Mouse (Mus musculus) stomach, postnatal 0 days (tissue): ENCODE results near the gene Cttnbp2. TPM values are rescaled to one million over a fixed set of nuclear protein-coding genes. Genes with fewer than 3 reads are reported as not detected.
"Not testable (repeated sequence)": the region's sequence is repeated elsewhere in the genome, so short reads cannot be mapped to it uniquely, and the experiment has no call there.

Source experiments
- ATAC-seq: fragments of 200-750 bp; cut with Nextera tagmentation; 2 replicates; pipeline ENCODE4 v1.8.0; 2017; ENCODE audit not compliant: low FRiP score, low TSS enrichment
- DNase-seq: peaks from one replicate; pipeline ENCODE4 v3.0.0-alpha.2; 2016; ENCODE audit warnings: low spot score
- H3K27ac ChIP-seq: fragments of 300-500 bp; sonication (generic); replicated peaks from 2 replicates; pipeline ENCODE4 v1.5.1; 2014; ENCODE audit warnings: mild to moderate bottlenecking, control low read depth
- H3K27me3 ChIP-seq: fragments of 300-500 bp; sonication (generic); 2 replicates; pipeline ENCODE4 v1.6.1; 2014; ENCODE audit warnings: low read length; ENCODE audit not compliant: control insufficient read depth, insufficient read depth
- H3K36me3 ChIP-seq: fragments of 300-500 bp; sonication (generic); 2 replicates; pipeline ENCODE4 v1.6.1; 2014; ENCODE audit warnings: low read length, mixed read lengths; ENCODE audit not compliant: control insufficient read depth, insufficient read depth
- H3K4me1 ChIP-seq: fragments of 300-500 bp; sonication (generic); replicated peaks from 2 replicates; pipeline ENCODE4 v1.6.1; 2014; ENCODE audit warnings: antibody characterized with exemption; ENCODE audit not compliant: control insufficient read depth, insufficient read depth
- H3K4me2 ChIP-seq: fragments of 300-500 bp; sonication (generic); replicated peaks from 2 replicates; pipeline ENCODE4 v1.6.1; 2014; ENCODE audit warnings: low read depth, mild to moderate bottlenecking, control low read depth, moderate library complexity
- H3K4me3 ChIP-seq: fragments of 300-500 bp; sonication (generic); 2 replicates; pipeline ENCODE4 v1.5.1; 2014; ENCODE audit warnings: low read depth, low read length, control low read depth
- H3K9ac ChIP-seq: fragments of 300-500 bp; sonication (generic); 2 replicates; pipeline ENCODE4 v1.6.1; 2014; ENCODE audit warnings: mild to moderate bottlenecking, low read length, control low read depth, mixed read lengths
- H3K9me3 ChIP-seq: fragments of 300-500 bp; sonication (generic); 2 replicates; pipeline ENCODE4 v1.6.1; 2016; ENCODE audit warnings: low read length; ENCODE audit not compliant: control insufficient read depth
- CTCF ChIP-seq: IDR thresholded peaks from 2 replicates; pipeline ENCODE4 v1.5.1; 2016; ENCODE audit warnings: antibody characterized with exemption, low read depth, mild to moderate bottlenecking, moderate library complexity
- EP300 ChIP-seq: optimal IDR thresholded peaks from 2 replicates; pipeline ENCODE3; 2016; ENCODE audit warnings: antibody characterized with exemption
- WGBS: fragments of 180-500 bp; shearing (Covaris S2); extraction: QIAGEN DNeasy Blood & Tissue Kit; methylation state at CpG from one replicate; pipeline ENCODE4 v1.1.7; 2014; 5-methylcytosine and 5-hydroxymethylcytosine counted together
- polyA plus RNA-seq: library from polyadenylated mRNA; unstranded; fragments of >200 nt; fragmentation: Nextera tagmentation; extraction: Ambion mirVana; gene quantifications from 2 replicates; pipeline ENCODE4 v1.2.1, GENCODE M21; 2015

Gene Cttnbp2
- polyA plus RNA-seq, 1 experiment from 2014 or later = 4.4 TPM

DNA sequence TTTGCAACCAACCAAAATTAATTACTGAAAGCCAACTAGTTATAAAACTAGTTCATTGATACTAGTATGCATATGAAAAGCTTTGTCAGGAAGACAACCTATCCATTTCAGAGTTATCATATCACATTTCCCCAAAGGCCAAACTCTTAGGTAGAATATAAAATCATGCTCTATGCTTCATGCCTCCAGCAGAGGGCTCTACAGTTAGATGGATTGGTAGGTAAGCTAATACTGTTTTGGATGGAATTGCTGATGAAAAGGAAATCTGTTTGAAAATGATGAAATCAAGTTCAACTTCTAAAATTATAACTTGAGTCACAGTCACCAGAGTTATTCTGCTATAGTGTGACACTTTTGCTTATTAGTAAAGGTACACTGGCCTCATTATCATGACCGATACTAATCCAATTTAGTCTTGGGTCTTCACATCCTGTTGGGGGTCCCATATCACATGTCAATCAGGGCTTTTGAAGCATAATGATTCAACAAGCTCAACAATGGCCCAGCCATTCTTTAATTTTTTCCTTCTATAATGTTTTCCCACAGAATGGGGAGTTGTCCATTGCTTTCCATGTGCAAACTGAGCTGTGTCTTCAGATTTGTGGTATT is 113.5 kb downstream of the Cttnbp2 start:
- H3K9ac ChIP-seq = no peak overlapping the region
- no peaks in the 10 kb centered on the region for H3K9me3 ChIP-seq
- TF ChIP-seq EP300 = no peak
- peak; percentile 79 for TF ChIP-seq CTCF
- no peak overlapping the region for H3K27ac ChIP-seq
- no peaks in the 10 kb centered on the region for H3K27me3 ChIP-seq
- 97% methylated on average over 1 of the region's 1 CpGs for WGBS
- H3K36me3 ChIP-seq = no peaks in the 10 kb centered on the region
- H3K4me1 ChIP-seq = no peaks in the 10 kb centered on the region
- DNase-seq (no peak), ATAC-seq (no peak)
- H3K4me2 ChIP-seq = no peak overlapping the region
- no peak overlapping the region for H3K4me3 ChIP-seq

DNA sequence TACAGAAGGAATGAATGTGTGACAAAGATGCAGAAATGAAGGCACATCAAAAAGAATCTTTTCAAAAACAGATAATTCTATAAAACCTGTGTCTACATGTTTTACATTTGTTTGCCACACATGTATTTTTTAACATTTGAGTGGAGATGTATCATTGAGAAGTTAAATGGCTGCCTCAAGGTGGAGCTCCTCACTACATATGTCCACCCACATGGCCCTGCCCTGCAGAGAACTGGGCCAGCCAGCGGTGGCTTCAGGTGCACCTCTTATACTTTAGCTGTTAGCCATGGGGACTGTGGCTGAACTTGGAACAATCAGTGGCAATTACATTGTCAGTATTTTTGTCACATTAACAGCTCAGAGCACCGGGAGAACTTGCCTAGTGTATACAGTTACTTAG is 133.3 kb downstream of the Cttnbp2 start:
- H3K27me3 ChIP-seq = no peaks in the 10 kb centered on the region
- 74% methylated on average over 2 of the region's 2 CpGs for WGBS
- H3K4me3 ChIP-seq = no peak overlapping the region
- no peak overlapping the region for H3K27ac ChIP-seq
- no peaks in the 10 kb centered on the region for H3K4me1 ChIP-seq
- ATAC-seq (no peak), DNase-seq (no peak)
- no peaks in the 10 kb centered on the region for H3K36me3 ChIP-seq
- H3K9ac ChIP-seq = no peak overlapping the region
- H3K4me2 ChIP-seq = no peak overlapping the region
- no peaks in the 10 kb centered on the region for H3K9me3 ChIP-seq
- TF ChIP-seq EP300 (no peak), CTCF (peak; percentile 28; the same call in 1 of the 2 replicates)

DNA sequence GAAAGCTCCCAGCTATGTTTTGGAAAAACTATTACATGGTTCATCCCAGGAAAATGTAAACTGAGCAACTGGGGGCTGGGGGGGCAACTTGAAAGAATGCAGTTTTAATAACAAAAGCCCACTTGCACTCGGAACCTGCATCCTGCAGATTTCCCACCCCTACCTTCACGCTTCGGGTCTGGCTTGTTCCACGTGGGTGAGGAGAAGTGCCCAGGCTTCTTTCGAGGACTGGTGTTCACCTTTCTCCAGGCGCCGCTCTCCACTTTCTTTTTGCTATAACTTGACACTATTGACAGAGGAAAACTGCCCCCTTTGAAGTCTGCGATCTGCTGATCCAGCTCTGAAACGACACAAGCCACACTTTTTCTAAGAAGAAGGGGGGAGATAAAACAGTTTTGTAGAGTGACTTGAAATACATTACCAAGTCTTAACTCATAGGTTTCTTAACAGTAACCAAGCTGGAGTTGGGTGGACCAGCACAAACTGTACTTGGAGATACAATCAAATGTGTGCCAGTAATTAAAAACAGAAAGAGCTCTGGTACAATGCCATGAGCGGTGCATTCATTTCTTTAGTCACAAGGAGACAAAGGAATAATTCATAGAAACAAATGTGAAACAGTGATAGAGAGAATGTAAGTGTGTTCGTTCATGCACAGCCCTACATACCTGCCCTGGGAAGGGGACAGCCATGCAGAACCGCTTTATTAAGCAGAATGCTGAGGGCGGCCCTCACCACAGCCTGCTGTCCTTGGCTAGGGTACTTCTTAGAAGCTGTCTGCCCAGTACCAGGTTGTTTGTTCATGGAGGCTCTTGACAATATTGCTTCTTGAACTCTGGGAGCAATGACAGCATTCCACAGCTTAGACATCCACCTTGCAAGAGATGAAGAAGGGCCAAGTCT is 134.1 kb downstream of the Cttnbp2 start:
- Histone ChIP-seq H3K4me1 (no peaks in the 10 kb centered on the region), H3K36me3 (no peaks in the 10 kb centered on the region), H3K27ac (no peak overlapping the region), H3K9ac (no peak overlapping the region), H3K4me3 (no peak overlapping the region), H3K27me3 (no peaks in the 10 kb centered on the region), H3K9me3 (no peaks in the 10 kb centered on the region), H3K4me2 (no peak overlapping the region)
- TF ChIP-seq EP300 (no peak), CTCF (no peak)
- 67% methylated on average over 13 of the region's 13 CpGs for WGBS
- ATAC-seq = no peak
- DNase-seq = no peak

DNA sequence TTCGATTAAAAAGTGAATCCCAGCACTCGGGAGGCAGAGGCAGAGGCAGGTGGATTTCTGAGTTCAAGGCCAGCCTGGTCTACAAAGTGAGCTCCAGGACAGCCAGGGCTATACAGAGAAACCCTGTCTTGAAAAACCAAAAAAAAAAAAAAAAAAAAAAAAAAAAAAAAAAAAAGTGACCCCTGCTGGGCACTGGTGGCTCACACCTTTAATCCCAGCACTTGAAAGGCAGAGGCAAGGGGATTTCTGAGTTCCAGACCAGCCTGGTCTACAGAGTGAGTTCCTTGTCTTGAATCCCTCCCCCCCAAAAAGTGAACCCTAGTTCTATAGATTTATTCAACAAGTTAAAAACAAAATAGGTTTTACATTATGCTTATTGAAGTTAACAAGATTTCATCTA is 136.9 kb downstream of the Cttnbp2 start:
- not testable (repeated sequence) for H3K4me3 ChIP-seq, DNase-seq, H3K27ac ChIP-seq, H3K9ac ChIP-seq, H3K9me3 ChIP-seq, H3K4me1 ChIP-seq, ATAC-seq, H3K36me3 ChIP-seq, H3K27me3 ChIP-seq, H3K4me2 ChIP-seq
- 86% methylated on average over 2 of the region's 2 CpGs for WGBS

DNA sequence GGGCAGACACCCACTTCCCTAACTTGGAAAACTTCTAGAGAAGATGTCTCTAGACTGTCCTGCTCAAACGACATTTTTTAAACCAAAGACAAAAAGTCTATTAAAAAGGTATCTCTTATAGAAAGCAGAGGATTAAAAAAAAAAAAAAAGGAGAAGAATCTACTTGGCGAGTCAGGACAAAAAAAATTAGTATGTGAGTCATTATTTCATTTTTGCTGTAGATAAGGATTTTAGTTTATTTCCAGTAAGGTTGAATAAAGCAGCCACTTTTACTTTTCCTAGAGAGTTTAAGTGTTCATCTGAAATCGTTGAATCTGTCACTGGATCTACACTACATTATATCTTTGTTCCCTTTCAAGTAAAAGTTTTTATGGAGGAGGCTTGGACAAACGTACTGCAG is 139.9 kb downstream of the Cttnbp2 start:
- Histone ChIP-seq H3K9me3 (no peaks in the 10 kb centered on the region), H3K4me2 (no peak overlapping the region), H3K27me3 (no peaks in the 10 kb centered on the region), H3K9ac (no peak overlapping the region), H3K36me3 (no peaks in the 10 kb centered on the region), H3K27ac (no peak overlapping the region), H3K4me3 (no peak overlapping the region), H3K4me1 (no peaks in the 10 kb centered on the region)
- ATAC-seq (no peak), DNase-seq (no peak)
- 51% methylated on average over 4 of the region's 4 CpGs for WGBS
- TF ChIP-seq CTCF (no peak), EP300 (no peak)

DNA sequence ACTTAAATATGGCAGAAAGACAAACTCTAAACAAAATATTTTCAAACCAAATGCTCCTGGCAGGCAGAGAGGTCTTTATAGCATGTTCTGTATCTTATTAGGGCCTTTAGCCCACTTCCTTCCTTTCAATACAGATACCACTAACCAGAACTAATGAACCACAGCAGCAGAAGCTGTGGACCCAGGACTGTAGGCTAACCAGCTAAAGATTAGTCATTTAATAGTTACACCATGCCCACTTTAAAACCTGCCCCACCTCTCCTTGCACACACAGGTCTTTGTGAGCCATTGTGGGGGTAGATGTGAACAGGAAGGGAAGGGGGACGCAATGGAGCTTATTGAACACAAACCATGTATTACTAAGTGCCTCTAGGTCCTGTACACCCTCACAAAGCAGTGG is 141.0 kb downstream of the Cttnbp2 start:
- H3K4me1 ChIP-seq = no peaks in the 10 kb centered on the region

More for the DNA sequence above, 141.0 kb downstream of the Cttnbp2 start:
- no peak for ATAC-seq
- Histone ChIP-seq H3K4me3 (no peak overlapping the region), H3K4me2 (no peak overlapping the region), H3K36me3 (no peaks in the 10 kb centered on the region), H3K27ac (no peak overlapping the region), H3K9me3 (no peaks in the 10 kb centered on the region), H3K9ac (no peak overlapping the region), H3K27me3 (no peaks in the 10 kb centered on the region)
- 70% methylated on average over 1 of the region's 1 CpGs for WGBS
- TF ChIP-seq CTCF (no peak), EP300 (no peak)
- DNase-seq = no peak
